Mouse (Mus musculus) neural tube, embryonic 11.5 days (tissue): ENCODE measurements around the gene Zfp541. TPM values are rescaled to one million over a fixed set of nuclear protein-coding genes. Genes with fewer than 3 reads are reported as not detected.

Source experiments
- ATAC-seq: fragments of 200-750 bp; cut with Nextera tagmentation; 2 replicates; pipeline ENCODE4 v1.8.0; 2017; ENCODE audit warnings: moderate number of reproducible peaks, mild to moderate bottlenecking, moderate TSS enrichment, moderate library complexity; ENCODE audit not compliant: insufficient read depth, low FRiP score, low TSS enrichment
- DNase-seq: peaks from one replicate; pipeline ENCODE4 v3.0.0-alpha.2; 2015; ENCODE audit warnings: low spot score
- H3K27ac ChIP-seq: fragments of 300-500 bp; sonication (generic); 2 replicates; pipeline ENCODE4 v1.5.1; 2014; ENCODE audit warnings: low read depth, mild to moderate bottlenecking, low read length
- H3K27me3 ChIP-seq: fragments of 300-500 bp; sonication (generic); 2 replicates; pipeline ENCODE4 v1.6.1; 2014; ENCODE audit warnings: mild to moderate bottlenecking, low read length, mixed read lengths; ENCODE audit not compliant: control insufficient read depth, insufficient read depth
- H3K36me3 ChIP-seq: fragments of 300-500 bp; sonication (generic); 2 replicates; pipeline ENCODE4 v1.6.1; 2014; ENCODE audit warnings: mild to moderate bottlenecking, low read length, moderate library complexity, mixed read lengths; ENCODE audit not compliant: control insufficient read depth, insufficient read depth
- H3K4me1 ChIP-seq: fragments of 300-500 bp; sonication (generic); 2 replicates; pipeline ENCODE4 v1.6.1; 2014; ENCODE audit warnings: low read length, mixed read lengths; ENCODE audit not compliant: control insufficient read depth, insufficient read depth
- H3K4me2 ChIP-seq: fragments of 300-500 bp; sonication (generic); 2 replicates; pipeline ENCODE4 v1.6.1; 2014; ENCODE audit warnings: low read depth, mild to moderate bottlenecking, moderate library complexity
- H3K4me3 ChIP-seq: fragments of 300-500 bp; sonication (generic); 2 replicates; pipeline ENCODE4 v1.5.1; 2014; ENCODE audit warnings: low read depth, low read length
- H3K9ac ChIP-seq: fragments of 300-500 bp; sonication (generic); 2 replicates; pipeline ENCODE4 v1.6.1; 2014; ENCODE audit warnings: mild to moderate bottlenecking, low read length
- H3K9me3 ChIP-seq: fragments of 300-500 bp; sonication (generic); 2 replicates; pipeline ENCODE4 v1.6.1; 2016; ENCODE audit warnings: low read length; ENCODE audit not compliant: control insufficient read depth
- WGBS: fragments of 180-500 bp; shearing (Covaris S2); extraction: QIAGEN DNeasy Blood & Tissue Kit; methylation state at CpG from one replicate; pipeline ENCODE4 v1.1.7; 2014; 5-methylcytosine and 5-hydroxymethylcytosine counted together
- polyA plus RNA-seq: library from polyadenylated mRNA; unstranded; fragments of >200 nt; fragmentation: Nextera tagmentation; extraction: Ambion mirVana; gene quantifications from 2 replicates; pipeline ENCODE4 v1.2.1, GENCODE M21; 2014

The Zfp541 gene
- polyA plus RNA-seq = 0.08 TPM in 1 of 2 replicates, not detected in the other

DNA sequence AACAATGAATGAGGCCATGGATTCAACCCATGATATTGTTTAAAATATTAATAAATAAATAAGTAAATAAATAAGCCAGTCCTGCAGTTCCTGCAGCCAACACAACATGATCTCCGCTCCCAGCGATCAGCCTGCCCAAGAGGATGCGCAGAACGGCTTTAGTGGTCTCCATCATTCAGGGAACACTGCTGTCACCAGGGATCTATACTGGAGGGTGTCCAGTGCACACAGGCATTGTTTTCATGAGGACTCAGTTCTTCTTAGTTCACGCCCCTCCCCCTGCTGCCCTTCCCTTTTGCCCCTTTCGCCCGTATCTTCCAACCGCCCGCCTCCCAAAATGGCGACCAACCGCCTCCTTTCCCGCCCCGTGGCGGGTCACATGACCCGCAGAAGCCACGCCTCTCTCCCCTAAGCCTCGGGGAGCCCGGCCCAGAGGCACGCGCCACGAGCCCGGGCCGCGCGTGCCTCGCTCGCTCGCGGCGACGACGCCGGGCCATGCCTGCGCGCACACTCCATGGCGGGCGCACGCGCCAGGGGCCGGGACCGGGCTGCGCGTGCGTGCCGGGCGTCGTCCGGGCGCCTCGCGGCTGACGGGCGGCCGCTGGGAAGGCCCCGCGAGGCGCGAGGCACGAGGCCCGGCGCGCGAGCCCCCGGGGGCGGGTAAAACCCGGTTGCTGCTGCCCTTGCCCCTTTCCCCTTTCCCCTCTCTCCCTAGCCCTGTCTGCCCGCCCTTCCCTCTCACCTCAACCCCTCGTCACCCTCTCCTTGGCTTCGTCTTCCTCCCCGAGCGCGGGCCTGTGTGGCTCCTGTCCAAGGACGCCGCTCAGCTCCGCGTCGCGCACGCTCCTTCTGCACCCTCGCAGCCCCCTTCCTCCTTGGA is at the start of gene Zfp541:
Zfp541 (plus strand) TSS at position 596 of the 880 bp plus-strand sequence.
- H3K36me3 ChIP-seq = no peaks in the 10 kb centered on the region
- H3K27me3 ChIP-seq = peaks cover 13% of the 10 kb centered on the region
- no peak within 1 kb of the TSS for H3K27ac ChIP-seq
- ATAC-seq = no peak
- H3K4me1 ChIP-seq = no peaks in the 10 kb centered on the region
- no peak within 1 kb of the TSS for H3K9ac ChIP-seq
- peaks cover 6% of the 10 kb centered on the region; the same call in 1 of the 2 replicates for H3K9me3 ChIP-seq
- 0 out of 2 replicates have a peak within 1 kb of the TSS, but pooled peaks have one; percentile 14 for H3K4me2 ChIP-seq
- H3K4me3 ChIP-seq = peak within 1 kb of the TSS; percentile 6; the same call in 1 of the 2 replicates
- peak; percentile 18 for DNase-seq
- 48% methylated on average over 45 of the region's 80 CpGs for WGBS

DNA sequence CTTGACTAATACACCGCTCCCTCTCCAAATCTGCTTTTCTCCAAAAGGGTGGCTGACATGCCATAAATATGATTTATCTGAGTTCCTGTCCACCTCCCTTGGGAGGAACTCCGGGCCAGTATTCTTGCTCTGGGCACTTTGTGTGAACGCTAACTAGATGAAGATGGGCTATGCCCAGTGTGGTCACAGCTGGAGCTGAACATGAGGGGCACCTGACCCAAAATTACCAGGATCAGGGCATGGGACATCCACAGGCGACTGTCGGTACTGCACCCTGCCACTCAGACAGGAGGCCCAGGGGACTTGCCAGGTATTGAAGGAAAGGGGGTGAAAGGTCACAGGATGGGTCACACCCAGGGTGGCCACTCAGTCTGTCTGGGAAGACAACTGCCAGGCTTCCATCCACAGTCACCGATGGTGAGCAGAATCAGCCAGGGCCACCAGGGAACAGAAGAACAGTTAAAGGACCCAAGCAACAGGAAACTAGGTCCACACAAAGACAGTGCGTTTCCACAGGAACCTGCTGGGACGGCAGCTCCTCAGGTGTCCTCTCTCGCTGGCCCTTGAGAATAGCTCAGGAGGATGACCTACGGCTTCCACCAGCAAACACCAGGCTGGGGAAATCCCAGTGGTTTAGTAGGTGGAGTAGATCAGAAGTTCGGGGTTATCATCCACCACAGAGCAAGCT is 48.9 kb upstream of the Zfp541 start:
- H3K36me3 ChIP-seq = no peaks in the 10 kb centered on the region; the same call in 1 of the 2 replicates
- H3K4me2 ChIP-seq = no peak overlapping the region
- peak; percentile 40 for DNase-seq
- H3K27ac ChIP-seq = no peak overlapping the region
- H3K4me3 ChIP-seq = no peak overlapping the region
- 77% methylated on average over 11 of the region's 11 CpGs for WGBS
- no peaks in the 10 kb centered on the region for H3K4me1 ChIP-seq
- H3K9ac ChIP-seq = no peak overlapping the region
- H3K9me3 ChIP-seq = no peaks in the 10 kb centered on the region
- ATAC-seq = no peak
- no peaks in the 10 kb centered on the region for H3K27me3 ChIP-seq

DNA sequence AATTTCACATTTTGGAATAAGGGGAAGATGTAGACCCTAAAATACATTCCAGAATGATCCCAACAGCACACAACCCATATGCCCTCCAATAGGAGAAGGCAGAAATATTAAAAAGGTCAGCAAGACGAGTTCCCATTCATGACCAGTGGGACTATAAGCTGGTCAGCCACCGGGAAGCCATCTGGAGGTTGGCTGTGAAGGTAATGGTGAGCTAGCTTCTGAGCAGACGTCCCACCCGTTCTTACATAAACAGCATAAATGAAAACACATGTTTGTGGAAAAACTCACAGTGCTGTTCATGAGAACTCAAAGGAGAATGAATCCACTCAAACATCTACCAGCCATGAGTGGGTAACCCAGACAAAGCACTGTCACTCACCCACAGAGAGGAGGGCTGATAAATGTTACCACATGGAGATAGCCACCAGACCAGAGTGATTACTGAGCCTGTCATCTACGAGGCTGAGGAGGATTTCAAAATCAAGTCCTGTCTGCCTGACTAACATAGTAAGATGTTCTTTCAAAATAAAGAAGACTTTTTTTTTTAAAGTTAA is 47.8 kb upstream of the Zfp541 start:
- no peaks in the 10 kb centered on the region for H3K36me3 ChIP-seq
- no peaks in the 10 kb centered on the region for H3K27me3 ChIP-seq
- H3K4me2 ChIP-seq = no peak overlapping the region
- no peak overlapping the region for H3K4me3 ChIP-seq
- H3K27ac ChIP-seq = no peak overlapping the region
- 62% methylated on average over 5 of the region's 5 CpGs for WGBS
- DNase-seq (no peak), ATAC-seq (no peak)
- H3K9me3 ChIP-seq = no peaks in the 10 kb centered on the region
- no peaks in the 10 kb centered on the region for H3K4me1 ChIP-seq
- no peak overlapping the region for H3K9ac ChIP-seq

DNA sequence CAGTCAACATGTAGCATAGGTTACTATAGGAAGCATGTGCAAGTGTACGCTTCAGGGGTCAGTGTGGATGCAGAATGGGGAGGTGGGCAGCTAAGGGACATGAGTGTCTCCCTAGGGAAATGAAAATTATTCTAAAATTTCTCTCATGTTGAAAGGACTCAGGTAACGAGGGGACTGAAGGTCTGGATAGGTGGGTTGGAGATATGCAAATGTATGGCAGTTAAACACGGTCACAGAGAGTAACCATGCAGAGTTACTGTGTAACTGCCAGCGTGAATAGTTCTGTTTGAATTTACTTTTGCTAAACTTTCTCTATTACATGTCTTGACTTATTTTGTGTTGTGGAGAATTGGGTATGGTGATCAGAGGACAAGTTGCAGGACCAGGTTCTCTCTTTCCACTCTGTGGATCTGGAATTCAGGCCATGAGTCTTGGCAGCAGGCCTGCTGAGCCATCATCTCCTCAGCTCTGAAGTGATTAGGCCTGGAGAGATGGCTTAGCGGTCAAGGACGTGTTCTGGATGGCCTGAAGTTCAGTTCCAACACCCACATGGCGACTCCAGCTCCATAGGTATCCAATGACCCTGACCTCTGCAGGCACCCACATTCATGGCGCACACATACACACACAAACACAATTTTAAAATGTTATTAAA is 47.0 kb upstream of the Zfp541 start:
- H3K27me3 ChIP-seq = no peaks in the 10 kb centered on the region
- no peak overlapping the region for H3K4me2 ChIP-seq
- DNase-seq (no peak), ATAC-seq (no peak)
- H3K4me3 ChIP-seq = no peak overlapping the region
- no peak overlapping the region for H3K27ac ChIP-seq
- H3K4me1 ChIP-seq = no peaks in the 10 kb centered on the region
- H3K9me3 ChIP-seq = no peaks in the 10 kb centered on the region
- no peak overlapping the region for H3K9ac ChIP-seq
- no peaks in the 10 kb centered on the region for H3K36me3 ChIP-seq
- 92% methylated on average over 8 of the region's 8 CpGs for WGBS

DNA sequence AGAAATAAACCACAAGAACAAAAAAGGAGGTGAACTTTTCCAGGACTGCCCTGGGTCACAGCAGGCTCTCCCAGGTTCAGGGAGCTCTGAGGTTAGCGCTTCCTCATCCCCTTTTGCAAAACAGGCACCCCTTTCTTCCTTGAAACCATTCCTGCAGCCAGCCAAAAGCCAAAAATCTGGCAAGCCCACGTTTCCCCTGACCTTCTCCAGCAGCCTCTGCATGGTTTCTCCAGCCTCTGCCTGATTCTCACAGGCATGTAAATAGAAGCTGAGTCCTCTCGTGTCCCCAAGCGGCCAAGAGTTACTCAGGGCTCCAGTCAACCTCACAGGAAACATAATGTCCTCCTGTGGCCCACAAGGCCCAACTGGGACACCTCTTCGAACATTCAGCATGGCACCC is 46.2 kb upstream of the Zfp541 start:
- Histone ChIP-seq H3K4me1 (no peaks in the 10 kb centered on the region), H3K36me3 (no peaks in the 10 kb centered on the region), H3K4me3 (no peak overlapping the region), H3K4me2 (no peak overlapping the region), H3K27me3 (no peaks in the 10 kb centered on the region), H3K9ac (no peak overlapping the region), H3K27ac (no peak overlapping the region), H3K9me3 (no peaks in the 10 kb centered on the region)
- ATAC-seq = no peak
- WGBS = 84% methylated on average over 5 of the region's 5 CpGs
- DNase-seq = no peak

DNA sequence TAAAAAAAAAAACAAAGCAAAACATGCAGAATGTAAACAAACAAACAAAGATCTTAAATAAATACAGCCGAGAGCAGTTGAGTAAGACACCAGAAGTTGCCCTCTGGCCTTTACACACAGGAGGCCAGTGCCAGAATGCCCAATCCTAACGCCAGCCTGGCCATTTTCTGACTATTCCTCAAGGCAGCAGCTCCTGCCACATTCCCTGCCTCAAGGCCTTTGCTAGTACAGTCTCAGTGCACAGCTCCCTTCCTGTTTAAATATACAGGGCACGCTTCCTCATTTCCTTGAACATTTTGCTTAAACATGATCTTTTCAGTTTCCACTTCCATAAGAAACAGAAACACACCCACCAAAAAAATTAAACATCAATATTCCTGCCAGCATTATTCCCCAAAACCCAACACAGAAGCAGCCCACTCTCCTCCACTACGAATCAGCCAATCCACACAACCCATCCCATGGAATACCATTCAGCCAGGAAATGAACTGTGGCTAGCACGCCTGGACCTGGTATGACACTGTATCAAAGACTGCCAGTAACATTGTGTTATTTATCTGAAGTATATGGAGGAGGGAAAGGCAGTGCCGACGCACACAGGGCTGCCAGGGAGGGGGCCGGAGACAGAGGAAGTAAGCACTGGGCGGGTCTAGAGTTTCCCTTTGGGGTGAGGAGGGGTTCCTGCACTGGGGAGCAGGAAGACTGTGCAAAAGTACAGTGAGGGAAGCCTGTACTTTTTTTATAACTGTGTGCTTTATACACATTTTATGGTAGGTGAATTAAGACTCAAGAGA is 43.4 kb upstream of the Zfp541 start:
- Histone ChIP-seq H3K4me3 (no peak overlapping the region), H3K9ac (no peak overlapping the region), H3K9me3 (no peaks in the 10 kb centered on the region), H3K27me3 (no peaks in the 10 kb centered on the region), H3K4me2 (no peak overlapping the region), H3K36me3 (no peaks in the 10 kb centered on the region), H3K27ac (no peak overlapping the region), H3K4me1 (0 out of 2 replicates have a peak, but pooled peaks cover 4% of the 10 kb centered on the region)
- no peak for DNase-seq
- no peak for ATAC-seq
- WGBS = 85% methylated on average over 9 of the region's 9 CpGs

DNA sequence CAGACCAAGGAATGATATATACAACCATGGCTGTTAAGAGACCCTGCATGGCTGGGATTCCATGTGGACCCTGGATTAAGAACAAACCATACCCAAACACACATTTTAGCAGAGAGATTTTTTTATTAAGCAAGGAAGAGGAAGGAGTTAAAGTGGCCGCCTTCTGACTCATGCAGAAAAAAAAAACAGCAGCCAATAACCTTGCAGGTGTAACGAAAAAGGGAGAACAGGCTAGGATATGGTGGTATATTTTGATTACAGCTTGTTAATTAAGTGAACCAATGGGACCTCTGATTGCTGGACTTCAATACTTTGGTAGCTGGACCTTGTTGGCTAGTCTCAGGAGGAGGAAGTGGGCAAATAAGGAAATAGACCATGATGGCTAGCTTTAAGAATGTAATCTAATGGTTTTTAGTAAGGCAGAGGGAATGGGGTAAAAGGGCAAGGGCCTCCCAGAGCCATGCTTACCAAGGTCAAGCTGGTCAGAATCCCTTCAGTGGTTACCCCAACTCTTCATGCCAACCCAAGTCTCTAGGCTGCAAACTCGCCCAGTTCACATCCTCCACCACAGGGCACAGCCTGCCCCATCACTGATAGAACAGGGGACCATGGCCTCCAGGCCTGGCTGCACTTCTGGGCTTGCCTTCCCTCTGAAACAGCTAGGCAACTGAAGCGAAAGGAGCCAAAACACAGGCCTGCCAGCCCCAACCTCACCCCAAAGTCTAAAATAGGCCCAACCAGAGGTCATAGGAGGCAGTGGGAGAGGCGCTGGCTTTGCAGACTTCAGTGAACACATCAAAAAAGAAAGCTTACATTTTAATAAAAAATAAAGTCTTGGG is 42.1 kb upstream of the Zfp541 start:
- H3K9me3 ChIP-seq = no peaks in the 10 kb centered on the region
- DNase-seq (no peak), ATAC-seq (no peak)
- WGBS = 91% methylated on average over 5 of the region's 5 CpGs
- no peak overlapping the region for H3K4me2 ChIP-seq
- no peaks in the 10 kb centered on the region for H3K36me3 ChIP-seq
- no peak overlapping the region for H3K9ac ChIP-seq
- 0 out of 2 replicates have a peak, but pooled peaks cover 4% of the 10 kb centered on the region for H3K4me1 ChIP-seq
- H3K27me3 ChIP-seq = no peaks in the 10 kb centered on the region
- H3K27ac ChIP-seq = no peak overlapping the region
- no peak overlapping the region for H3K4me3 ChIP-seq
